Mouse (Mus musculus) right cerebral cortex, postnatal 14 days (tissue): ENCODE data around the gene Asap2.

Experiments used
- DNase-seq: peaks from one replicate; pipeline ENCODE4 v3.0.0; 2022

Gene Asap2

DNA sequence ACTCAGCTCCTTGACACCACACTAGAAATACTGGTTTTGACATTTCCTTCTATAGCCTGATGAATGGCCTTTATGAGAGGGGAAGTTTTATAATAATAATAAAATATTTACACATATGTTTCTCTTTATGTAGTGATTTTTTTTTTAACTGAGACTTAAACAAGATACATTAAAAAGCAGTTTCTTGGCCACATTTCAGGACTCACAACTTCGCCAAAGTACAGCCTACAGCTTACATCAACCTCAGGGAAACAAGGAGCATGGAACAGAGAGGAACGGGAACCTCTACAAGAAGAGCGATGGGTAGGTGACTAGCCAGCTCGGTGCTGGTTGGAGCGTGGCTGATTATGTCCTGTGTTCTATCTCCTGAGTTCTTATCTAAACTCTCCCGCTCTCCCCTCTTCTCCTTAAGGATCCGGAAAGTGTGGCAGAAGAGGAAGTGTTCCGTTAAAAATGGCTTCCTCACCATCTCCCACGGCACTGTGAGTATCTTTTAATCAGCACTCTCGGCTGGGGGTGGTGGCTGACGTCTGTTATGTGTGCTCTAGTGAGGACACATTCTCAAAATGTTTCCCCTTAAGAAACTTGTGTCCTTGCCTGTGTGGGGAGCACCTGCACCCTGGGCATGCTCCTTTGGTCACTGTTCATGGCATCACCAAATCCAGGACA lies 227.7 kb downstream of the Asap2 start:
- no peak for DNase-seq

DNA sequence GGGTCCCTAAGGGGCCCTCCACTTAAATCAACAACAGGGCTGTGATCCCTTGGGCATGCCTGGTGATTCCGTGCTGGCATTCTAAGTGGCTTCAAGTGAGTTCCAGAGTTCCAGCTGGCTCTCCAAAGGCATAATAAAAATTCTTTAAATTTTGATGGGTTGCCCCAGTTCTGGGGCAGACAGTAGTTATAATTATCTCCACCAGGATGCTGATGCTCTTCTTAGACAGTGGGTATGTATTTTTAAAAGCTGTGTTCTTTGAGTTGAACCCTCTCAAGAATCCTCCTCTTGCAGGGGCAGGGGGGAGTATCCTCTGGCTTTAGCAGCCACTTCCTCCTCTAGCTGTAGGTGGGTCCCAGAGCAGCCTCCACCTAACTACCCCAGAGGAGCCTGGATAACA lies 230.3 kb downstream of the Asap2 start:
- no peak for DNase-seq

GRCm38 (mm10) chr12:21223923-21224322 lies 233.7 kb downstream of the Asap2 start:
- no peak for DNase-seq

DNA sequence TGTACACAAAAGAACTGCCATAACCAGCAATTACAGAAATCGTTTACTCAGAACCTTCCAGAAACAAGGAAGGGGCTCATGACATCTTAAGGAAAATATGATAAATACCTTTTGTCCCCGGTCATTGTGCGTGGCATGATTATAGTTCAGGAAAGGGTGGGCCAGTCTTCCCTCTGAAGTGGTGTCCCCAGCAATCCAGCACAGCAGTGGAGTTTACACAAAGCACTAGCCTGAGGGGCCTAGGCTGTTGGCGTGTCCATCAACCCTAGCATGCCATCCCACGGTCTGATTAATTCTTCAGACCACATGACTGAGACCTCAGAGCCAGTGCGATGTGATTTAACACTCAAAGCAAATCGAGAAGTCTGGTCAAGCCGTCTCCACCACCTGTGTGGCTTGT lies 235.1 kb downstream of the Asap2 start:
- no peak for DNase-seq

DNA sequence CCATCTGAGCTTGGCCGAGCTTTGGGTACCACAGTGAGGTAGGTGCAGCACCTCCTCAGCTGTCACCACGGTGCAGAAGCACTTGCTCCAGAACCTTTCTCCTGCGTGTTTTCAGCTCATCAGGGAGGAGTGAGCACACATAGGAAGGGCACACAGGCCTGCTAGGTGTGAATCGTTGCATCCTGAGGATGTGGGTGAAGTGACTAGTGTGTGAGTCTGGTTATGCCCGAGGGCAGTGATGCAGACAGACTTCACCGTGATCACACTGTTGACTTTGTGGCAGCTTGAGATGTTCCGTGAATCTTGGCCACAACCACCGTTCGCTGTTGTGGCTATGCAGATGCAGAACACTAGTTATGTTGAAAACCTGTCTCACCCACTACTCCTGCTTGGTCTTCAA lies 236.1 kb downstream of the Asap2 start:
- no peak for DNase-seq

DNA sequence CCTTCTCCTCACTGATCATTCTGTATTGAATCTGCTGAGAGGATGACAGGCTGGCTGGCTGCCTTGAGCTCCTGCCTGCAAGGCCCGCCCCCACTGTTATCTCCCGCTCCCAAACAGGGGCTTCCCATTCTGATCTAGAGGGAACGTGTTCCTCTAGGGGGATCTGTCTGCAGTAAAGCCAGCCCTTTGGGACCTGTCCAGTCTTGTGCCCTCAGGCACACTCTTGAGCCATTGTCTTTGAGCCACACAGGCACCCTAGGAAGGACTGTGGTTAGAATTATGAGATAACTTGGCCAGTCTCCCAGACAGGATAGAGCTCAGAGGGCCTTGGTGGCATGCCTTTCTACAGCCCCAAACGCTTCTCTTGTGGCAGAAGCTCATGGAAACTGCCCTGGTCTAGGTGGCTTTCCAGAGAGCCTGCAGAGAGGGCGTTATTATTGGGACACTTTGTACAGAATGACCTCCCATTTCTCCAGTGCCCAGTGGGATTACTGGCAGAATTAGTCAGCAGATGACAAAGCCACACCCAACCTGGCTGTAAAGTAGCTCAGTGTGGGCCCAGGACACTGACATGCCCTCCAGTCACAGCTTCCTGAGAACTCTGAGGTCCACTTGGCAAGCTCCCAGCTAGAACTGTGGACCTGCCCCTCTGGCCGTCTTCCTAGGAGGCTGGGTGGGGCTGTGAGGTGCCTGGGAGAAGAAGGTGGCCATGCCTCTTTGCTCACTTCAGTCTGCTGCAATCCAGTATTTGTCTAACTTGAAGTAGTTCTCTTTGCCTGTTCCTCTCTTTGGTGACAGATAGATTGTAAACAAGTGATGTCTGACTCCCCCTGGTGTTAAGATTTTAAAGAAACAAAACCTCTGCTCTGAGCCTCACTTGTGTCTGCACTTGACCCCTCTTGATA lies 237.1 kb downstream of the Asap2 start:
- peak; percentile 22 for DNase-seq

DNA sequence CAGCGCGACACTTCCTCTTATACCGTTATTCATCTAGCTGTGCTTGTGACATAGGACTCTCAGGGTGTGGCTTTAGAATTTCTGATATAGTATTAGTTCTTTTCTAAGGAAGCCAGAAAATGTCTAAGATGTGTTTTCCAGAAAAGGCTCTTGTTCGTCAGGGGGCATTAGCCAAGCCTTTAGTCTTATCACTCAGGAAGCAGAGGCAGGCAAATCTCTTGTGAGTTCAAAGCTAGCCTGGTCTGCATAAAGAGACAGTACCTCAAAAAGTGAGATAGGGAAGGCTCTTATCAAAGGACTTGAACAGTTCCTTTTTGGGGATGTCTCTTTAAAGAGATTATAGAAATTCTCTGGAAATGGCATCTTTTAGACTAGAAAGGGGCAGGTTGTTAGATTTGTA lies 238.4 kb downstream of the Asap2 start:
- DNase-seq, result no peak

DNA sequence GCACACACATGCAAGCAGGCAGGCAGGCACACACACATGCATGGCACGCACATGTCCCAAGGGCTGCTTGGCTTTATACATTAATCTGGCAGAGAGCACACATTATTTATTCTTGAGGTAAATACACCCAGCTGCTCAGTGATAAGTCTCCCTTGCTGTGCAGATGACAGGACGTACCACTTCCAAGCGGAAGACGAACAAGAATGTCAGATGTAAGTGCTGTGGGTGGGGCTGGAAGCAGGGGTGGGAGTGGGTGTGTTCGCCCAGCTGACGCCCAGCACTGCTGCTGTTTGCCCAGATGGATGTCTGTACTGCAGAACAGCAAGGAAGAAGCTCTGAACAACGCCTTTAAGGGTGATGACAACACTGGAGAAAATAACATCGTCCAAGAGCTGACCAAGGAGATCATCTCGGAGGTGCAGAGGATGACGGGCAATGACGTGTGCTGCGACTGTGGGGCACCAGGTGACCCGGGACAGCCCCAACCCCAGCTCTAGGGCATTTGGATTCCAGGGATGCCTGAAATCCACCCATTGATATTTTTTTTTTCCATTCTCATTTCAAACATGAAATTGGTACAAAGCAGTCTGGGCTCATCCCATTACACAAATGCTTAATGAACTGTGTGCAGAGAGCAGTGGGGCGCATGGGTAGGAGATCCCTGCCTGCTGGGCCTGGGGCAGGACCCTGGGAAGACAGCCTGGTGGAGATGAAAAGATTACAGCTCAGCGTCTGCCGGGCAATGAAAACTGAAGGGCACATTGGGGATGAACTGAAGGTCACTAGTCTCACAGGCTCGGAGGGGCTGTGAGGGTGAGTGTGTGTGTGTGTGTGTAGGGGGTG lies 239.0 kb downstream of the Asap2 start:
- no peak for DNase-seq

DNA sequence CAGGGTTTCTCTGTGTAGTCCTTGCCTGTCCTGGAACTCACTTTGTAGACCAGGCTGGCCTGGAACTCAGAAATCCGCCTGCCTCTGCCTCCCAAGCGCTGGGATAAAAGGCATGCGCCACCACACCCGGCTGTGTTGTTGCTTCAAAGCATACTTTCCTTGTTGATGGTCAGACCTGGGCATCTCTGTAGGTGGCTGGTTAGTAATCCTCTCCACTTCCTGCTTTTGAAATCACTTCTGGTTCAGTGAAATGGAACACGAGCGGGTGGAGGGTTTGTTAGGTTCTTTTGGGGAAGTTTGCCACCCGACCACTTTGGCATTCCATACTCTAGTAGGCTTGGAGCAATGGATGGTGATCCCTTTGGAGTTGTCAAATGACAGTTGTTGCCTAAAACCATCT lies 243.5 kb downstream of the Asap2 start:
- DNase-seq, result no peak

DNA sequence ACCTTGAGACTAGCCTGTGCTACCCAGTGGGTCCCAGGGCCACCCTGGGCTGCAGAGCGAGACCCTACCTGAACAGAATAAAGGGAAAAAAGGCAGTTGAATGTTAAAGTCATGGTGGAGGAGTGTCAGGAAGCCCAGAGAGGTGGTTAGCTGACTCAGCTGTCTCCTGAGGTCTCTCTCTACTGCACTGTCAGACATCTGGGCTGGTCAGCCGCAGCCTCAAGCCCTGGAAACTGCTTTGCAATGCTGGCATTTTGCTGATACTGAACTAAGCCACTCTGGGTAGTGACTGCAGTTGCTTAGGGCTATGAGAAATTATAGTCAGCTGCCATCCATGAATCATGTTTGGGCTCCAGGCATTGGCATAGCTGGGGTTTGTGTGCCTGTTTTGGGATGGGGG lies 244.3 kb downstream of the Asap2 start:
- no peak for DNase-seq

- DNase-seq, result no peak
Observed at GRCm38 (mm10) chr12:21241965-21242364, 251.7 kb downstream of the Asap2 start.

- DNase-seq, result no peak
Observed at GRCm38 (mm10) chr12:21244375-21244960, 254.2 kb downstream of the Asap2 start.

GRCm38 (mm10) chr12:21247711-21248392 lies 257.6 kb downstream of the Asap2 start:
- DNase-seq, result no peak

GRCm38 (mm10) chr12:21260494-21261256 lies 270.4 kb downstream of the Asap2 start:
- no peak for DNase-seq

DNA sequence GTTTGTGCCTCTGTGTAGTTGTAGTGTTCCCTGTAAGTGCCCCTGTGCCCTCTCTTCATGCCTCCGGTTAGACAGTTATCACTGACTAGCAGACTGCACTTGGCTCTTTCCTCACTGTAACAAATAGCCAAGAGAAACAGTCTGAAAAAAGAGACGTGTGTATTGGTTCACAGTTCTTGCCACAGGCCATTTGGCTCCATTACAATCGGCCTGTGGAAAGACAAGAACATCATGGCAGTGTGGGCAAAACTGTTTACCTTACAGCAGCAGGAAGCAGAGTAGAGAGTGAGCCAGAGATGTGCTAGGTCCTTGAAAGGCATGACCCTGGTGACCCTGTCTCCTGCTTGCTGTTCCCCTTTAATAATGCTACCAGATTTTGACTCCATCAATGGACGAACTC lies 271.3 kb downstream of the Asap2 start:
- no peak for DNase-seq

DNA sequence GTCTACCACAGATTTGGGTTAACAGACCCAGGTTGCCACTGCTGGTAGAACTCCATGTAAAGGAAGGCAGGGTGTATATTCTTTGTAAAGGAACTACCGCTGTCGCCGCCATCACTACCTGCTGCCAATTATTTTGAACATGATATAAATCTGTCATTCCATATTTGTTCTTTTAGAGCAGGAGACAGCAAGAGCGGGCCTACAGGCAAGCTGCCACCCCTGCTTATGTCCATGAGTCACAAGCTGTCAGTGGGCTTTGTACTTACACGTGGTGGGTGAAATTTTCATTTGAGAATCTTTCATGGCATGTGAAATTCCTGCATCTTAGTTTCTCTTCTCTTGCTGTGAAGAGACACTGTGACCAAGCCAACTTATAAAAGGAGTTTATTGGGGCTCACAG lies 273.0 kb downstream of the Asap2 start:
- DNase-seq, result no peak

DNA sequence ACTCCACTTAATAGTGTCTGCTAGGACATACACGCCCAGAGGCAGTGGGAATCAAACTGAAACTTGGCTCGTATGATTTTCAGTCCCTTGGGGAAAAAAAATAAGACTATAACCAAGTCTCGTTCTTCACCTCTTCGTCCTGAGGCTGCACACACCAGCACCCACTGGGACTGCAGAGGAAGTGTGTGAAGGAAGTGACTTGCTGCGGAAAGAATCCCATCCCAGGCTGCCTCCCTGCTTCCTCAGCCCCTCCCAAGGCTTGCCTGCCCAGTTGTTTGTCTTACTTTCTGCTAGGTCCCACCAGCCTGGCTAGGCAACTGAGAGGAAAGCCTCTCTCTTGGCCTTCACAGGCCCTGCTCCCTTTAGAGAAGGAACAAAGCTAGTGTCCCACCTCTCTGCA lies 274.0 kb downstream of the Asap2 start:
- no peak for DNase-seq

GRCm38 (mm10) chr12:21264970-21265369 lies 274.7 kb downstream of the Asap2 start:
- DNase-seq, result no peak

- DNase-seq, result no peak
Observed at GRCm38 (mm10) chr12:21265501-21265900, 275.2 kb downstream of the Asap2 start.

DNA sequence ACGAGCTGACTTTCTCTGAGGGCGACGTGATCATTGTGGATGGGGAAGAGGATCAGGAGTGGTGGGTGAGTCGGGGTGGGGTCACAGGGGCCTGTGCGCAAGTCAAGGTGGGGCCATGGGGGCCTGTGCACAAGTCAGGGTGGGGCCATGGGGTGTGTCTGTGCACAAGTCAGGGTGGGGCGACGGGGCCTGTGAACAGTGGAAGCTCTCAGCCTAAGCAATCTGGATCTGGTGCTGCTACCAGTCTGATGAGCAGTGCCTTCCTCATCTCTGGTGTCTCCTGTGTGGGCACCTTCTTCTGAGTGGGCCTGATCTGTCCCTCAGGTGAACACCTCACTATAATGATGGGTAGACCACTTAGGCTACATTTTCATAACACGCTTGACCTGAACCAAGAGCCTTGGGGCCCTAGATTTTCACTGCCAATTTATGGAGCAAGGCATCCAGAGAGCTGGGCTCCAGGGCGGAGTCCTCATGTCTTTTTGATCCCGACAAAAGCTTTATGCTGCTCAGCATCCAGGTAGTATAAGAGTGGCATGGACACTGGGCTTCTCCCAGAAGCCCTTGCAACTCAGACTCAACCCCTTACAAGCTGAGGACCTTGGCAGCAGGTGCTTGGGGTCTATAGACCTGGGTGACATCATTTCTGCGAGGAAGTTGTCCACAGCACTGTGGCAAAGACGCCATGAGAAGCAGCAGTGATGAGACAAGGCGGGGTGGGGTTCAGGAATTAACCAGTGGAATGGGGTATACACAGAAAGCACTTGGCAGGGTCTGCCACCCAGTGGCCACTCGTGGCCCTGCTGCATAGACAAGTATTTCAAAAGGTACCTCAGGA lies 275.9 kb downstream of the Asap2 start:
- DNase-seq, result peak; percentile 74

DNA sequence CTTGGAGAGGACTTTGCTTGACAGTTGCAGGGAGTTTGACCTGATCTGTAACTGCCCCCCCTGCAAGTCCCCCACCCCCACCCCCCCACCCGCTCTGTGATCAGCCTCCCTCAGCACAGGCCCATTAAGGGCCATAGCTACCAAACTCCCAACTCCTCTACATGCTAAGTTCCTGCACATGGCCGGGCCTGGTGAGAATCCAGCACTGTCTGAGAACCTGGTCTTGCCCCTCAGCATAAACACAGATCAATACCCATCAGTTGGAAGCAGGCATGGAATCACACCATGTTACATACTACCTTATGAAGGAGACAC lies 276.5 kb downstream of the Asap2 start:
- no peak for DNase-seq
